Mouse (Mus musculus) ovary, postnatal 10 days (tissue): Measurements from ENCODE around the gene Dlat.

Source experiments
- DNase-seq: peaks from one replicate; pipeline ENCODE4 v3.0.0; 2022; ENCODE audit warnings: low spot score

Dlat gene

DNA sequence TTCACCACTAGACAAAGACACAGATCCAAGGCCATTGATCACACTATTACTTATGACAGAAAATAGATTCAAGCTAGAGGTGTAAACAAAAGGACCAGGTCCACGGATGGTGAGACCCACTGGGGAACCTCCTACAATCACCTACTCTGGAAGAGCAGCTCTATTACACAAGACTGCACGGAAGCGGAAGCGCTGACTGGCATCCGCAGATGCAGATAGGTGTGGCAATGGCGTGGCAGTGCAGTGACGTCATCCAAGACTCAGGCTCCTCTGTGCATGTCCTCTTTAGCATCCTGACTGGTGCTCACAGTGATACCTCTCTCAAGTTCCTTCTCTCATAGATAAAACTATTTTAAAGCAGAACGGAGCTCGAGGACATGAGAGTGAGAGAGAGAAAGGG, 66.6 kb downstream of the Dlat start:
- DNase-seq = no peak

DNA sequence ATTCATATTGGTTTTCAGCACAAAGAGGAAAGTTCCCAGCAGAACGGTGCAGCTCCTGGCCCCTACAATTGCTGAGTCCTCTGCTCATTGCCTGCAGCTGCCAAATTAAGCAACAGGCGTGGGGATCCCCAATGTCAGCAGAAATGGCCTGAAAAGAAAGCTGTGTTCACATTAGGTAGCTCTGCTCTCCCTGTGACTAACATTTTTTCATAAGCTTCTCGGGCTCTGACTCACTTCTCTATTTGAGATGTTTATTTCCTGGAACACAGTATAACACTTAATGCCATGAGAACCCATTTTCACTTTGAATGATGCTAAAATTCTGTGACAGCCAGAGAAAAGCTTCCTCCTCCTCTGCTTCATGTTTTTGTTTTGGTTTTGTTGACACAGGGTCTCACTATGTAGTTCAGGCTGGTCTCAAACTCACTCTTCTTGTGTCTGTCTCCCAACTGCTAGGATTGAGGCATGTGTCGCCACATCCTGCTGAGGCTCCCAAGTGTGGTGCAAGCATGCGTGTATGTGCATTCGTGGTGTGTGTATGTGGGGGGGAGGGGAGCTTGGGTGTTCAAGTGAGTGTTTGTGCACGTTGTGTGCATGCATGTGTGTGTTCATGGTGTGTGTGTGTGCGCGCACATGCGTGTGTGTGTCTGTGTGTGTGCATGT, 68.6 kb downstream of the Dlat start:
- DNase-seq = no peak

GRCm38 (mm10) chr9:50586955-50587354, 72.6 kb downstream of the Dlat start:
- no peak for DNase-seq

- DNase-seq = no peak
Measured at GRCm38 (mm10) chr9:50585145-50585818, 74.3 kb downstream of the Dlat start.
